Mouse (Mus musculus) MEL (cell line): Measurements from ENCODE around the gene Nrp1.

ENCODE experiments used
- BHLHE40 ChIP-seq: IDR thresholded peaks from 2 replicates; pipeline ENCODE4 v1.6.1; 2012; ENCODE audit warnings: low read depth, mild to moderate bottlenecking, inconsistent platforms, low read length, improper control_type of control experiment, borderline replicate concordance
- ETS1 ChIP-seq: IDR thresholded peaks from 2 replicates; pipeline ENCODE4 v1.6.1; 2012; ENCODE audit warnings: low read depth, mild to moderate bottlenecking, inconsistent platforms, low read length, improper control_type of control experiment, moderate library complexity
- GATA1 ChIP-seq: IDR thresholded peaks from 2 replicates; pipeline ENCODE4 v1.6.1; 2011; ENCODE audit warnings: low read depth, low read length, improper control_type of control experiment
- KAT2A ChIP-seq: conservative IDR thresholded peaks from 2 replicates; pipeline ENCODE4 v1.6.1; 2012; ENCODE audit warnings: low read depth, low read length, improper control_type of control experiment, inconsistent platforms
- MAX ChIP-seq: IDR thresholded peaks from 2 replicates; pipeline ENCODE4 v1.6.1; 2011; ENCODE audit warnings: low read length, improper control_type of control experiment
- MAZ ChIP-seq: IDR thresholded peaks from 2 replicates; pipeline ENCODE4 v1.6.1; 2012; ENCODE audit warnings: low read depth, mild to moderate bottlenecking, inconsistent platforms, low read length, improper control_type of control experiment
- POLR2A ChIP-seq, 2 experiments: IDR thresholded peaks; 2 replicates each; pipeline ENCODE4 v1.6.1; 2011 to 2012; ENCODE audit warnings: low read length in 2 of 2, mild to moderate bottlenecking in 2 of 2, control low read depth in 1 of 2, improper control_type of control experiment in 1 of 2, low read depth in 1 of 2, moderate library complexity in 1 of 2; ENCODE audit not compliant: control insufficient read depth in 1 of 2, insufficient read depth in 1 of 2, poor library complexity in 1 of 2
- POLR2AphosphoS2 ChIP-seq: IDR thresholded peaks from 2 replicates; pipeline ENCODE4 v1.6.1; 2011; ENCODE audit warnings: low read length, improper control_type of control experiment
- USF2 ChIP-seq, 2 experiments: IDR thresholded peaks; 2 replicates each; pipeline ENCODE4 v1.6.1; 2011 to 2012; ENCODE audit warnings: improper control_type of control experiment in 2 of 2, low read length in 2 of 2, borderline replicate concordance in 1 of 2, inconsistent platforms in 1 of 2, low read depth in 1 of 2, mild to moderate bottlenecking in 1 of 2; ENCODE audit not compliant: insufficient read depth in 1 of 2

GRCm38 (mm10) chr8:128473456-128474239, 115.2 kb downstream of the Nrp1 start:
- TF ChIP-seq MAX, result no peak
- TF ChIP-seq POLR2A (IDR thresholded peaks at IDR 0.05; ENCODE audit: control insufficient read depth in 1 of 2, insufficient read depth in 1 of 2, low read depth in 1 of 2, low read length in 2 of 2, poor library complexity in 1 of 2), result no peak
- no peak for TF ChIP-seq ETS1
- TF ChIP-seq BHLHE40, result no peak
- TF ChIP-seq POLR2AphosphoS2, result no peak
- no peak for TF ChIP-seq KAT2A
- no peak for TF ChIP-seq USF2 (IDR thresholded peaks at IDR 0.05; ENCODE audit: borderline replicate concordance in 1 of 2, insufficient read depth in 1 of 2, low read depth in 1 of 2, low read length in 2 of 2)
- no peak for TF ChIP-seq GATA1
- TF ChIP-seq MAZ, result no peak
